Mouse (Mus musculus): Measurements from ENCODE around the gene Gm20870. TPM values are rescaled to one million over a fixed set of nuclear protein-coding genes. Genes with fewer than 3 reads are reported as not detected.

Gm20870 gene
- polyA plus RNA-seq (2014; fragmentation: Illumina TruSeq; extraction: RNeasy Lipid Tissue Mini Kit (QIAGEN cat#74804); ENCODE audit: low read depth, low replicate concordance) = not detected

DNA sequence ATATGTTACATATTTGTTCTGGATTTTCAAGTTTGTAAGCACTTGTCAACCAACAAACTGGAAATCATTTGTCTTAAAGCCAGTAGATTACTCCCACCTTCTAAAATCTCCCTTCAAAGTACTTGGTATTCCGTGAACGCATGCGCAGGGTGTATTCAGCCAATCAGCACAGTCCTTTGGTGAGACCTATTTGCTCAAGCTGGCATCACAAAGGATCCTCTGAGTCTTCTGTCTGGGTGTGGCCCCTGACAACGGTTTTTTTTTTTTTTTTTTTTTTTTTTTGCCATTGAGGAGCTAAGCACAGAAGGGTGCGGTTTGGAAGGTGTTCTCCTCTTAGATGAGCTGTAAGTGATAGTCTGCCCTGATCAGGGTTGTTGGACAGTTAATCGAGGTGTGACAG lies at the start of gene Gm20870:
Gene Gm20870, plus strand, starts transcription at position 301 of the 400 bp plus-strand sequence.

Other genes with a start within 250 kb of the Gm20870 start
- not detected for gene Gm20869, start 222.6 kb upstream of the Gm20870 start, polyA plus RNA-seq (2014; fragmentation: Illumina TruSeq; extraction: RNeasy Lipid Tissue Mini Kit (QIAGEN cat#74804); ENCODE audit: low read depth, low replicate concordance)

Measured in adipose tissue, adult 10 weeks (tissue).